Mouse (Mus musculus): Measurements from ENCODE around the gene Mgea5.
"Not testable (repeated sequence)": the region's sequence is repeated elsewhere in the genome, so short reads cannot be mapped to it uniquely, and the experiment has no call there.

Mgea5 gene

GRCm38 (mm10) chr19:45783181-45783932, at the start of gene Mgea5:
Mgea5 (minus strand) TSS chr19:45783837.
- peak; percentile 99 for DNase-seq (ENCODE audit: low spot score)

GRCm38 (mm10) chr19:45830679-45831078, 47.0 kb upstream of the Mgea5 start:
- DNase-seq (ENCODE audit: low spot score), result no peak

GRCm38 (mm10) chr19:45827736-45828135, 44.1 kb upstream of the Mgea5 start:
- DNase-seq (ENCODE audit: low spot score), result no peak

- no peak for DNase-seq (ENCODE audit: low spot score)
Measured at GRCm38 (mm10) chr19:45827125-45827524, 43.5 kb upstream of the Mgea5 start.

- DNase-seq (ENCODE audit: low spot score), result no peak
Measured at GRCm38 (mm10) chr19:45826146-45826545, 42.5 kb upstream of the Mgea5 start.

- no peak for DNase-seq (ENCODE audit: low spot score)
Measured at GRCm38 (mm10) chr19:45821832-45822231, 38.2 kb upstream of the Mgea5 start.

GRCm38 (mm10) chr19:45817816-45818490, 34.3 kb upstream of the Mgea5 start:
- no peak for DNase-seq (ENCODE audit: low spot score)

GRCm38 (mm10) chr19:45816727-45817126, 33.1 kb upstream of the Mgea5 start:
- no peak for DNase-seq (ENCODE audit: low spot score)

- no peak for DNase-seq (ENCODE audit: low spot score)
Measured at GRCm38 (mm10) chr19:45815831-45816405, 32.3 kb upstream of the Mgea5 start, which contains the start of gene Kcnip2. Kcnip2 (minus strand) TSS chr19:45816061.

GRCm38 (mm10) chr19:45815170-45815569, 31.5 kb upstream of the Mgea5 start:
- DNase-seq (ENCODE audit: low spot score), result no peak

GRCm38 (mm10) chr19:45813801-45814200, 30.2 kb upstream of the Mgea5 start:
- peak; percentile 21 for DNase-seq (ENCODE audit: low spot score)

GRCm38 (mm10) chr19:45813263-45813662, 29.6 kb upstream of the Mgea5 start:
- peak; percentile 80 for DNase-seq (ENCODE audit: low spot score)

- DNase-seq (ENCODE audit: low spot score), result no peak
Measured at GRCm38 (mm10) chr19:45812673-45813252, 29.1 kb upstream of the Mgea5 start.

- DNase-seq (ENCODE audit: low spot score), result no peak
Measured at GRCm38 (mm10) chr19:45812115-45812514, 28.5 kb upstream of the Mgea5 start.

- no peak for DNase-seq (ENCODE audit: low spot score)
Measured at GRCm38 (mm10) chr19:45811028-45811674, 27.5 kb upstream of the Mgea5 start.

- DNase-seq (ENCODE audit: low spot score), result no peak
Measured at GRCm38 (mm10) chr19:45807732-45808131, 24.1 kb upstream of the Mgea5 start.

GRCm38 (mm10) chr19:45805817-45806216, 22.2 kb upstream of the Mgea5 start:
- DNase-seq (ENCODE audit: low spot score), result not testable (repeated sequence)

GRCm38 (mm10) chr19:45804593-45805368, 21.1 kb upstream of the Mgea5 start:
- peak; percentile 67 for DNase-seq (ENCODE audit: low spot score)

GRCm38 (mm10) chr19:45803408-45803807, 19.8 kb upstream of the Mgea5 start:
- DNase-seq (ENCODE audit: low spot score), result no peak

- DNase-seq (ENCODE audit: low spot score), result no peak
Measured at GRCm38 (mm10) chr19:45802702-45803101, 19.1 kb upstream of the Mgea5 start.

GRCm38 (mm10) chr19:45796879-45797278, 13.2 kb upstream of the Mgea5 start:
- DNase-seq (ENCODE audit: low spot score), result no peak
